Mouse (Mus musculus) testis, adult 2 months (tissue): ENCODE results near the gene Bnc2.

Experiments
- CTCF ChIP-seq: fragments of 200-500 bp; IDR thresholded peaks from 2 replicates; pipeline ENCODE4 v1.5.1; 2012; ENCODE audit warnings: low read depth, mild to moderate bottlenecking, inconsistent platforms, low read length, moderate library complexity; ENCODE audit not compliant: control insufficient read depth, insufficient read depth, insufficient replicate concordance
- POLR2A ChIP-seq: fragments of 200-500 bp; IDR thresholded peaks from 2 replicates; pipeline ENCODE4 v1.6.1; 2012; ENCODE audit warnings: low read depth, mild to moderate bottlenecking, inconsistent platforms, low read length, moderate library complexity; ENCODE audit not compliant: control insufficient read depth

DNA sequence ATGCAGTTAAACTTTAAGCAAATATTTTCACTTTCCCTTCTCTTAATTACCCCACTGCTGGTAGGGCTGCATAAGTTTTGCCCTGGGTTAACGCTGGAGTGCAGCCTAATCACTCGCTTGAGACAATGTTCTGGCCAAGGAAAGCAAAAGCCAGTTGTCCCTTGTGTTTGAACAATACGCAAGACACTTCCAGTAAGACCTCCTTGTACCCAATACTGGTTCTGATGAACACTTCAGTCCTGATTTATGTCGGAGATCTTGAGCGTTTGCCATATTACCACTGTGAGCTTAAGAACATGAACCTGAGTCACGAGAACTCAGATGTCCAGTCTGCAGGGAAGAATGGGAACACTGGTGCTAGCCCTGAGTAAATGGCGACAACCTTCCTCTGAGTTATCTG lies 47.5 kb downstream of the Bnc2 start:
- no peak for TF ChIP-seq CTCF
- TF ChIP-seq POLR2A = no peak
